17 mouse cellular contexts compared by ENCODE assay signal in genomic region chr19:4102626-4103025, GRCm38 (mm10). TPM values are rescaled to one million over a fixed set of nuclear protein-coding genes. Genes with fewer than 3 reads are reported as not detected.
"Had no signal": no experiment of that assay in that cellular context is flagged by ENCODE, and none has a peak within 500 bp of the region (broad histone marks: within the 10 kb centered on the region; RNA-seq: fewer than 3 reads in every experiment).

No protein-coding gene starts in this region.

- H3K4me2 ChIP-seq: limb, embryonic 15.5 days; liver, embryonic 13.5 days; lung, embryonic 15.5 days had no signal

- ATAC-seq: liver, postnatal 0 days had no signal

- H3K27ac ChIP-seq: kidney, postnatal 0 days; left cerebral cortex, adult 2 months; limb, embryonic 15.5 days; liver, embryonic 13.5 days; lung, embryonic 15.5 days; macrophage; midbrain, embryonic 12.5 days had no signal

- H3K36me3 ChIP-seq: limb, embryonic 15.5 days; lung, embryonic 15.5 days had no signal

- DNase-seq: kidney, postnatal 36 days; liver, embryonic 13.5 days; liver, postnatal 0 days; lung, postnatal 14 days; right cerebral cortex, postnatal 14 days; thymus, postnatal 4 days had no signal

- H3K4me3 ChIP-seq: left cerebral cortex, adult 2 months; limb, embryonic 15.5 days; liver, embryonic 13.5 days; lung, embryonic 15.5 days; midbrain, embryonic 12.5 days had no signal

- H3K27me3 ChIP-seq: megakaryocyte, embryonic 14.5 days had no signal

- H3K9ac ChIP-seq: limb, embryonic 15.5 days; liver, embryonic 13.5 days; liver, postnatal 0 days; lung, embryonic 15.5 days; midbrain, embryonic 12.5 days had no signal

- H3K9me3 ChIP-seq: limb, embryonic 15.5 days; liver, embryonic 13.5 days; lung, embryonic 15.5 days; megakaryocyte, embryonic 14.5 days; midbrain, embryonic 12.5 days had no signal

RNA-seq across cellular contexts. Expression of gene Cabp2, which starts 21.2 kb away (rescaled TPM):
- polyA plus RNA-seq: limb, embryonic 11.5 days; limb, embryonic 15.5 days; lung, embryonic 15.5 days; macrophage; midbrain, embryonic 12.5 days; midbrain, postnatal 0 days; neural tube, embryonic 14.5 days had no signal

RNA-seq across cellular contexts. Expression of gene Gpr152, which starts 37.0 kb away (rescaled TPM):
- polyA plus RNA-seq: limb, embryonic 11.5 days; limb, embryonic 15.5 days; liver, embryonic 13.5 days; liver, postnatal 0 days; lung, embryonic 15.5 days; macrophage; midbrain, embryonic 12.5 days; midbrain, postnatal 0 days; neural tube, embryonic 14.5 days; stomach, embryonic 16.5 days had no signal
